In genomic region chr8:70895571-70896259, GRCm38 (mm10) we compare ENCODE assay signal across 9 mouse cellular contexts. TPM values are rescaled to one million over a fixed set of nuclear protein-coding genes. Genes with fewer than 3 reads are reported as not detected.
A peak's percentile ranks its signal among the peaks of the same experiment; 100 is the strongest.
DNase-seq lines count a peak whose midpoint lies in the region; ATAC-seq lines count a peak whose summit lies in the region.
"Not testable (repeated sequence)": the region's sequence is repeated elsewhere in the genome, so short reads cannot be mapped to it uniquely, and the experiment has no call there.
"Had no signal": no experiment of that assay in that cellular context is flagged by ENCODE, and none has a peak within 500 bp of the region (broad histone marks: within the 10 kb centered on the region; RNA-seq: fewer than 3 reads in every experiment).

No protein-coding gene starts in this region.

- not testable (repeated sequence) for DNase-seq in embryonic facial prominence, embryonic 10.5 days (ENCODE audit: low spot score); forebrain, embryonic 14.5 days (ENCODE audit: low spot score)

- peaks cover 15% of the 10 kb centered on the region for H3K79me2 ChIP-seq in macrophage (ENCODE audit: inconsistent target)

- H3K4me1 ChIP-seq in embryonic facial prominence, embryonic 10.5 days: peaks cover 51% of the 10 kb centered on the region
- H3K4me1 ChIP-seq in forebrain, embryonic 14.5 days (ENCODE audit: control insufficient read depth, insufficient read depth, low read length): peaks cover 10% of the 10 kb centered on the region
- peaks cover 10% of the 10 kb centered on the region for H3K4me1 ChIP-seq in heart, embryonic 16.5 days (ENCODE audit: control insufficient read depth, insufficient read depth, low read length)
- H3K4me1 ChIP-seq in intestine, embryonic 16.5 days (ENCODE audit: control insufficient read depth, insufficient read depth, low read length): peaks cover 21% of the 10 kb centered on the region
- peaks cover 40% of the 10 kb centered on the region for H3K4me1 ChIP-seq in limb, embryonic 15.5 days
- H3K4me1 ChIP-seq in neural tube, embryonic 12.5 days: peaks cover 26% of the 10 kb centered on the region

- H3K27me3 ChIP-seq in embryonic facial prominence, embryonic 10.5 days (replicated peaks; ENCODE audit: low read depth, poor library complexity, severe bottlenecking): peaks cover 44% of the 10 kb centered on the region
- H3K27me3 ChIP-seq in forebrain, embryonic 14.5 days (replicated peaks; ENCODE audit: control insufficient read depth, insufficient read depth, low read length): peaks cover 31% of the 10 kb centered on the region
- H3K27me3 ChIP-seq in heart, embryonic 16.5 days (ENCODE audit: control insufficient read depth, insufficient read depth, low read length): peaks cover 22% of the 10 kb centered on the region
- peaks cover 27% of the 10 kb centered on the region for H3K27me3 ChIP-seq in intestine, embryonic 16.5 days (replicated peaks; ENCODE audit: control insufficient read depth, insufficient read depth, low read length)
- H3K27me3 ChIP-seq in limb, embryonic 15.5 days: peaks cover 41% of the 10 kb centered on the region
- peaks cover 39% of the 10 kb centered on the region for H3K27me3 ChIP-seq in neural tube, embryonic 12.5 days (replicated peaks)

- H3K4me3 ChIP-seq in embryonic facial prominence, embryonic 10.5 days: peak overlapping the region; percentile 88
- H3K4me3 ChIP-seq in forebrain, embryonic 14.5 days (ENCODE audit: low read depth, low read length): peak overlapping the region; percentile 82; the same call in 1 of the 2 replicates
- H3K4me3 ChIP-seq in heart, embryonic 16.5 days (ENCODE audit: low read length): peak overlapping the region; percentile 90
- peak overlapping the region; percentile 82 for H3K4me3 ChIP-seq in intestine, embryonic 16.5 days (ENCODE audit: low read length)
- H3K4me3 ChIP-seq in limb, embryonic 15.5 days: peak overlapping the region; percentile 85
- H3K4me3 ChIP-seq in macrophage (ENCODE audit: inconsistent target): peak overlapping the region; percentile 90
- H3K4me3 ChIP-seq in neural tube, embryonic 12.5 days: peak overlapping the region; percentile 87

- peaks cover 34% of the 10 kb centered on the region for H3K36me3 ChIP-seq in embryonic facial prominence, embryonic 10.5 days (replicated peaks)
- H3K36me3 ChIP-seq in forebrain, embryonic 14.5 days (ENCODE audit: control insufficient read depth, insufficient read depth, low read length): peaks cover 35% of the 10 kb centered on the region
- peaks cover 26% of the 10 kb centered on the region for H3K36me3 ChIP-seq in heart, embryonic 16.5 days (ENCODE audit: control insufficient read depth, insufficient read depth)
- H3K36me3 ChIP-seq in intestine, embryonic 16.5 days (ENCODE audit: control insufficient read depth, insufficient read depth, low read length): peaks cover 13% of the 10 kb centered on the region
- H3K36me3 ChIP-seq in limb, embryonic 15.5 days: peaks cover 27% of the 10 kb centered on the region
- peaks cover 20% of the 10 kb centered on the region for H3K36me3 ChIP-seq in macrophage (ENCODE audit: inconsistent target)
- peaks cover 25% of the 10 kb centered on the region for H3K36me3 ChIP-seq in neural tube, embryonic 12.5 days

- H3K9ac ChIP-seq in forebrain, embryonic 14.5 days (ENCODE audit: low read length): peak overlapping the region; percentile 88; the same call in 1 of the 2 replicates
- peak overlapping the region; percentile 87; the same call in 1 of the 2 replicates for H3K9ac ChIP-seq in heart, embryonic 16.5 days (ENCODE audit: low read length)
- peak overlapping the region; percentile 90 for H3K9ac ChIP-seq in intestine, embryonic 16.5 days (ENCODE audit: low read depth, low read length)
- peak overlapping the region; percentile 98 for H3K9ac ChIP-seq in limb, embryonic 15.5 days
- H3K9ac ChIP-seq in neural tube, embryonic 12.5 days: peak overlapping the region; percentile 90

- WGBS in embryonic facial prominence, embryonic 10.5 days: 85% methylated on average over 24 of the region's 24 CpGs
- WGBS in forebrain, embryonic 14.5 days: 83% methylated on average over 23 of the region's 24 CpGs
- WGBS in heart, embryonic 16.5 days: 82% methylated on average over 22 of the region's 24 CpGs
- 79% methylated on average over 22 of the region's 24 CpGs for WGBS in intestine, embryonic 16.5 days
- WGBS in limb, embryonic 15.5 days: 80% methylated on average over 24 of the region's 24 CpGs
- WGBS in macrophage (ENCODE audit: missing documents): 87% methylated on average over 19 of the region's 24 CpGs
- 83% methylated on average over 24 of the region's 24 CpGs for WGBS in neural tube, embryonic 12.5 days

- ATAC-seq in forebrain, embryonic 14.5 days; heart, embryonic 16.5 days (replicated peaks; ENCODE audit: extremely low read depth, insufficient read depth, low FRiP score); intestine, embryonic 16.5 days; limb, embryonic 15.5 days (ENCODE audit: insufficient number of reproducible peaks, low FRiP score, low TSS enrichment, low read depth); neural tube, embryonic 12.5 days (ENCODE audit: low FRiP score, low read depth): not testable (repeated sequence)

- peak overlapping the region; percentile 98; the same call in 1 of the 2 replicates for H3K27ac ChIP-seq in embryonic facial prominence, embryonic 10.5 days (replicated peaks)
- not testable (repeated sequence) for H3K27ac ChIP-seq in forebrain, embryonic 14.5 days (ENCODE audit: low read depth, low read length); intestine, embryonic 16.5 days (ENCODE audit: low read length); limb, embryonic 15.5 days; macrophage; neural tube, embryonic 12.5 days
- H3K27ac ChIP-seq in heart, embryonic 16.5 days (ENCODE audit: low read length): peak overlapping the region; percentile 67; the same call in 1 of the 2 replicates

- H3K4me2 ChIP-seq in forebrain, embryonic 14.5 days (ENCODE audit: low read length): peak overlapping the region; percentile 93
- peak overlapping the region; percentile 96 for H3K4me2 ChIP-seq in heart, embryonic 16.5 days (ENCODE audit: low read depth, low read length)
- peak overlapping the region; percentile 88 for H3K4me2 ChIP-seq in intestine, embryonic 16.5 days (ENCODE audit: low read depth, low read length)
- H3K4me2 ChIP-seq in limb, embryonic 15.5 days: peak overlapping the region; percentile 76
- peak overlapping the region; percentile 93 for H3K4me2 ChIP-seq in neural tube, embryonic 12.5 days (replicated peaks)

- not testable (repeated sequence) for H3K9me3 ChIP-seq in embryonic facial prominence, embryonic 10.5 days; forebrain, embryonic 14.5 days (replicated peaks; ENCODE audit: control insufficient read depth, low read length); heart, embryonic 16.5 days (replicated peaks; ENCODE audit: control insufficient read depth, low read length); intestine, embryonic 16.5 days (ENCODE audit: control insufficient read depth, low read length); limb, embryonic 15.5 days; neural tube, embryonic 12.5 days

RNA-seq across cellular contexts. Expression of gene Rpl18a, which starts 1.5 kb away (rescaled TPM):
- 3,888 and 3,901 TPM in 2 replicates for polyA plus RNA-seq in embryonic facial prominence, embryonic 10.5 days (2016; fragmentation: Nextera tagmentation; extraction: Ambion mirVana)
- 2,846 and 4,258 TPM in 2 replicates for polyA plus RNA-seq in forebrain, embryonic 14.5 days (2014; fragmentation: Nextera tagmentation; extraction: Ambion mirVana)
- 2,334 and 2,733 TPM in 2 replicates for polyA plus RNA-seq in heart, embryonic 16.5 days (2015; fragmentation: Nextera tagmentation; extraction: Ambion mirVana)
- 4,291 and 4,407 TPM in 2 replicates for polyA plus RNA-seq in intestine, embryonic 16.5 days (2015; fragmentation: Nextera tagmentation; extraction: Ambion mirVana)
- 3,854 and 4,707 TPM in 2 replicates for polyA plus RNA-seq in limb, embryonic 15.5 days (2015; fragmentation: Nextera tagmentation; extraction: Ambion mirVana)
- total RNA-seq in macrophage (2018; cell fraction: chromatin; rRNA removed): 100 to 1,000 TPM in 1 of 26 experiments, 10 to 100 TPM in 25; 34.5 to 323 (median 44.7) TPM
- total RNA-seq in macrophage (2018; cell fraction: cytosol; rRNA removed): 1,000 to 10,000 TPM in 17 of 26 experiments, 100 to 1,000 TPM in 9; 795 to 2,066 (median 1,262) TPM
- 100 to 1,000 TPM; 112 to 327 (median 178) TPM for total RNA-seq in macrophage (2018; cell fraction: nucleus; rRNA removed)
- polyA plus RNA-seq in macrophage (2018): 1,516 to 2,224 TPM (median 1,908 TPM) in 3 replicates
- polyA plus RNA-seq in neural tube, embryonic 12.5 days (2016; fragmentation: Nextera tagmentation; extraction: Ambion mirVana): 2,364 and 2,595 TPM in 2 replicates

RNA-seq across cellular contexts. Expression of gene Slc5a5, which starts 3.2 kb away (rescaled TPM):
- polyA plus RNA-seq in embryonic facial prominence, embryonic 10.5 days (2016; fragmentation: Nextera tagmentation; extraction: Ambion mirVana): 0.30 and 0.40 TPM in 2 replicates
- polyA plus RNA-seq in forebrain, embryonic 14.5 days (2014; fragmentation: Nextera tagmentation; extraction: Ambion mirVana): 0.60 and 0.89 TPM in 2 replicates
- polyA plus RNA-seq in heart, embryonic 16.5 days (2015; fragmentation: Nextera tagmentation; extraction: Ambion mirVana): 0.31 and 0.43 TPM in 2 replicates
- polyA plus RNA-seq in intestine, embryonic 16.5 days (2015; fragmentation: Nextera tagmentation; extraction: Ambion mirVana): 0.31 and 0.32 TPM in 2 replicates
- 0.44 and 0.70 TPM in 2 replicates for polyA plus RNA-seq in limb, embryonic 15.5 days (2015; fragmentation: Nextera tagmentation; extraction: Ambion mirVana)
- total RNA-seq in macrophage (2018; cell fraction: chromatin; rRNA removed): not detected
- total RNA-seq in macrophage (2018; cell fraction: cytosol; rRNA removed): under 1 TPM in 2 of 26 experiments, not detected in 24; 0.04 to 0.07 TPM
- total RNA-seq in macrophage (2018; cell fraction: nucleus; rRNA removed): under 1 TPM in 1 of 26 experiments, not detected in 25; 0.20 TPM
- polyA plus RNA-seq in macrophage (2018): not detected in 3 replicates
- polyA plus RNA-seq in neural tube, embryonic 12.5 days (2016; fragmentation: Nextera tagmentation; extraction: Ambion mirVana): 0.91 and 1.5 TPM in 2 replicates
- total RNA-seq: heart, adult 2 months had no signal
- polyA plus RNA-seq: activated CD4-positive, CD25-positive, alpha-beta regulatory T cell, adult 4 months had no signal

RNA-seq across cellular contexts. Expression of gene Map1s, which starts 10.0 kb away (rescaled TPM):
- 67.8 and 72.3 TPM in 2 replicates for polyA plus RNA-seq in embryonic facial prominence, embryonic 10.5 days (2016; fragmentation: Nextera tagmentation; extraction: Ambion mirVana)
- 33.9 and 50.8 TPM in 2 replicates for polyA plus RNA-seq in forebrain, embryonic 14.5 days (2014; fragmentation: Nextera tagmentation; extraction: Ambion mirVana)
- 36.9 and 38.1 TPM in 2 replicates for polyA plus RNA-seq in heart, embryonic 16.5 days (2015; fragmentation: Nextera tagmentation; extraction: Ambion mirVana)
- 32.6 and 34.3 TPM in 2 replicates for polyA plus RNA-seq in intestine, embryonic 16.5 days (2015; fragmentation: Nextera tagmentation; extraction: Ambion mirVana)
- 43.3 and 49.4 TPM in 2 replicates for polyA plus RNA-seq in limb, embryonic 15.5 days (2015; fragmentation: Nextera tagmentation; extraction: Ambion mirVana)
- 100 to 1,000 TPM in 16 of 26 experiments, 10 to 100 TPM in 10; 41.7 to 187 (median 122) TPM for total RNA-seq in macrophage (2018; cell fraction: chromatin; rRNA removed)
- 10 to 100 TPM; 20.9 to 48.8 (median 31.8) TPM for total RNA-seq in macrophage (2018; cell fraction: cytosol; rRNA removed)
- total RNA-seq in macrophage (2018; cell fraction: nucleus; rRNA removed): 100 to 1,000 TPM in 5 of 26 experiments, 10 to 100 TPM in 21; 43.2 to 119 (median 83.0) TPM
- 20.1 to 42.7 TPM (median 38.1 TPM) in 3 replicates for polyA plus RNA-seq in macrophage (2018)
- polyA plus RNA-seq in neural tube, embryonic 12.5 days (2016; fragmentation: Nextera tagmentation; extraction: Ambion mirVana): 59.3 and 62.6 TPM in 2 replicates

RNA-seq across cellular contexts. Expression of gene Ccdc124, which starts 22.0 kb away (rescaled TPM):
- 173 and 179 TPM in 2 replicates for polyA plus RNA-seq in embryonic facial prominence, embryonic 10.5 days (2016; fragmentation: Nextera tagmentation; extraction: Ambion mirVana)
- 177 and 182 TPM in 2 replicates for polyA plus RNA-seq in forebrain, embryonic 14.5 days (2014; fragmentation: Nextera tagmentation; extraction: Ambion mirVana)
- polyA plus RNA-seq in heart, embryonic 16.5 days (2015; fragmentation: Nextera tagmentation; extraction: Ambion mirVana): 82.3 and 91.8 TPM in 2 replicates
- polyA plus RNA-seq in intestine, embryonic 16.5 days (2015; fragmentation: Nextera tagmentation; extraction: Ambion mirVana): 79.3 and 90.1 TPM in 2 replicates
- 95.8 and 101 TPM in 2 replicates for polyA plus RNA-seq in limb, embryonic 15.5 days (2015; fragmentation: Nextera tagmentation; extraction: Ambion mirVana)
- total RNA-seq in macrophage (2018; cell fraction: chromatin; rRNA removed): 10 to 100 TPM; 13.2 to 34.3 (median 24.5) TPM
- 10 to 100 TPM; 30.4 to 56.5 (median 42.0) TPM for total RNA-seq in macrophage (2018; cell fraction: cytosol; rRNA removed)
- total RNA-seq in macrophage (2018; cell fraction: nucleus; rRNA removed): 10 to 100 TPM; 18.9 to 41.0 (median 29.8) TPM
- polyA plus RNA-seq in macrophage (2018): 47.6 to 62.3 TPM (median 58.2 TPM) in 3 replicates
- 142 and 145 TPM in 2 replicates for polyA plus RNA-seq in neural tube, embryonic 12.5 days (2016; fragmentation: Nextera tagmentation; extraction: Ambion mirVana)

RNA-seq across cellular contexts. Expression of gene Kcnn1, which starts 32.7 kb away (rescaled TPM):
- 4.7 and 5.1 TPM in 2 replicates for polyA plus RNA-seq in embryonic facial prominence, embryonic 10.5 days (2016; fragmentation: Nextera tagmentation; extraction: Ambion mirVana)
- 7.3 and 11.3 TPM in 2 replicates for polyA plus RNA-seq in forebrain, embryonic 14.5 days (2014; fragmentation: Nextera tagmentation; extraction: Ambion mirVana)
- 4.1 and 4.2 TPM in 2 replicates for polyA plus RNA-seq in heart, embryonic 16.5 days (2015; fragmentation: Nextera tagmentation; extraction: Ambion mirVana)
- polyA plus RNA-seq in intestine, embryonic 16.5 days (2015; fragmentation: Nextera tagmentation; extraction: Ambion mirVana): 1.0 and 1.2 TPM in 2 replicates
- polyA plus RNA-seq in limb, embryonic 15.5 days (2015; fragmentation: Nextera tagmentation; extraction: Ambion mirVana): 2.3 and 3.1 TPM in 2 replicates
- total RNA-seq in macrophage (2018; cell fraction: chromatin; rRNA removed): 1 to 10 TPM in 15 of 26 experiments, under 1 TPM in 8, not detected in 3; 0.22 to 3.5 (median 1.3) TPM
- total RNA-seq in macrophage (2018; cell fraction: cytosol; rRNA removed): 1 to 10 TPM; 1.0 to 3.8 (median 2.1) TPM
- 1 to 10 TPM in 16 of 26 experiments, under 1 TPM in 10; 0.21 to 2.7 (median 1.2) TPM for total RNA-seq in macrophage (2018; cell fraction: nucleus; rRNA removed)
- 1.2 to 1.7 TPM (median 1.6 TPM) in 3 replicates for polyA plus RNA-seq in macrophage (2018)
- 24.8 and 26.4 TPM in 2 replicates for polyA plus RNA-seq in neural tube, embryonic 12.5 days (2016; fragmentation: Nextera tagmentation; extraction: Ambion mirVana)
- polyA plus RNA-seq: activated CD4-positive, CD25-positive, alpha-beta regulatory T cell, adult 4 months had no signal
